Mouse (Mus musculus) kidney, embryonic 14.5 days (tissue): ENCODE data around the gene Gdf15. TPM values are rescaled to one million over a fixed set of nuclear protein-coding genes. Genes with fewer than 3 reads are reported as not detected.
"Not testable (repeated sequence)": the region's sequence is repeated elsewhere in the genome, so short reads cannot be mapped to it uniquely, and the experiment has no call there.

Experiments
- ATAC-seq: fragments of 200-750 bp; cut with Nextera tagmentation; 2 replicates; pipeline ENCODE4 v1.8.0; 2017; ENCODE audit warnings: moderate number of reproducible peaks, mild to moderate bottlenecking, moderate TSS enrichment, moderate library complexity; ENCODE audit not compliant: low FRiP score, low TSS enrichment
- H3K27ac ChIP-seq: fragments of 300-500 bp; sonication (generic); 2 replicates; pipeline ENCODE4 v1.5.1; 2014; ENCODE audit warnings: low read depth, mild to moderate bottlenecking, low read length, moderate library complexity, mixed read lengths
- H3K27me3 ChIP-seq: fragments of 300-500 bp; sonication (generic); 2 replicates; pipeline ENCODE4 v1.6.1; 2014; ENCODE audit warnings: mild to moderate bottlenecking, low read length; ENCODE audit not compliant: control insufficient read depth, insufficient read depth
- H3K36me3 ChIP-seq: fragments of 300-500 bp; sonication (generic); 2 replicates; pipeline ENCODE4 v1.6.1; 2014; ENCODE audit warnings: low read length, mixed read lengths; ENCODE audit not compliant: control insufficient read depth, insufficient read depth
- H3K4me1 ChIP-seq: fragments of 300-500 bp; sonication (generic); 2 replicates; pipeline ENCODE4 v1.6.1; 2014; ENCODE audit warnings: low read length, mixed read lengths; ENCODE audit not compliant: control insufficient read depth, insufficient read depth
- H3K4me2 ChIP-seq: fragments of 300-500 bp; sonication (generic); replicated peaks from 2 replicates; pipeline ENCODE4 v1.6.1; 2014; ENCODE audit warnings: low read depth, mild to moderate bottlenecking, low read length
- H3K4me3 ChIP-seq: fragments of 300-500 bp; sonication (generic); 2 replicates; pipeline ENCODE4 v1.5.1; 2014; ENCODE audit warnings: mild to moderate bottlenecking, low read length
- H3K9ac ChIP-seq: fragments of 300-500 bp; sonication (generic); 2 replicates; pipeline ENCODE4 v1.6.1; 2014; ENCODE audit warnings: low read depth, mild to moderate bottlenecking, low read length, moderate library complexity
- H3K9me3 ChIP-seq: fragments of 300-500 bp; sonication (generic); 2 replicates; pipeline ENCODE4 v1.6.1; 2016; ENCODE audit warnings: low read length; ENCODE audit not compliant: control insufficient read depth
- WGBS: fragments of 180-500 bp; shearing (Covaris S2); extraction: QIAGEN DNeasy Blood & Tissue Kit; methylation state at CpG from one replicate; pipeline ENCODE4 v1.1.7; 2014; 5-methylcytosine and 5-hydroxymethylcytosine counted together
- polyA plus RNA-seq: library from polyadenylated mRNA; unstranded; fragments of >200 nt; fragmentation: Nextera tagmentation; extraction: Ambion mirVana; gene quantifications from 2 replicates; pipeline ENCODE4 v1.2.1, GENCODE M21; 2014

Gene Gdf15
- polyA plus RNA-seq, 1 experiment from 2014 or later = 0.31 TPM

DNA sequence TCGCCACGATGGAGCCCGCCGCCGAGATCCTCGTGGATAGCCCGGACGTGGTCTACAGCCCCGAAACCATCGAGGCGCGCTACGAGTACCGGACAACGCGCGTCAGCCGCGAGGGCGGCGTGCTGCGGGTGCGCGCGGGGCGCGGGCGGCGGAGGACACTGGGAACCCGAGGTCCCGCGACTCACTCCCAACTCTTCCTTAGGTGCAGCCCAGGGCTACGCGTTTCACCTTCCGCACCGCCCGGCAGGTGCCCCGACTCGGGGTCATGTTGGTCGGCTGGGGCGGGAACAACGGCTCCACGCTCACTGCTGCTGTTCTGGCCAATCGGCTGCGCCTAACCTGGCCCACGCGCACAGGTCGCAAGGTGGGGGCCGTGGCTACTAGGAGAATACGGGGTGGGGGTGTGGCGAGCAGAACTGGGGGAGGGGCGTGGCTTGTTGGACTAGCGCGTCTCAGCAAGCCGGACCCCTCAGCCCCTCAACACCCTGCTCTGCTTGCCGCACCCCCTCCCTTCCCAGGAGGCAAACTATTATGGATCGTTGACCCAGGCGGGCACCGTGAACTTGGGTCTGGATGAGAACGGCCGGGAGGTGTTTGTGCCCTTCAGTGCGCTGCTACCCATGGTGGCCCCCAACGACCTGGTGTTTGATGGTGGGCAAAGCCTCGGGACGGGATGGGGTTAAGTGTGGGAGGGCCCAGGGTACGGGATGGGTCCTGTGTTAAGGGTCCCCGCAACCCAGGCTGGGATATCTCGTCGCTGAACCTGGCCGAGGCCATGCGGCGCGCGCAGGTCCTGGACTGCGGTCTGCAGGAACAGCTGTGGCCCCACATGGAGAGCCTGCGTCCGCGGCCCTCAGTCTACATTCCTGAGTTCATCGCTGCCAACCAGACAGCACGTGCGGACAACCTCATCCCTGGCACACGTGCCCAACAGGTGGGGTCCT, 37.4 kb downstream of the Gdf15 start:
- ATAC-seq = peak; percentile 8
- Histone ChIP-seq H3K4me1 (peaks cover 54% of the 10 kb centered on the region), H3K4me3 (peak overlapping the region; percentile 61), H3K27ac (peak overlapping the region; percentile 76), H3K27me3 (no peaks in the 10 kb centered on the region), H3K4me2 (peak overlapping the region; percentile 93), H3K9me3 (no peaks in the 10 kb centered on the region), H3K36me3 (peaks cover 38% of the 10 kb centered on the region), H3K9ac (peak overlapping the region; percentile 73)
- WGBS = 11% methylated on average over 77 of the region's 82 CpGs

DNA sequence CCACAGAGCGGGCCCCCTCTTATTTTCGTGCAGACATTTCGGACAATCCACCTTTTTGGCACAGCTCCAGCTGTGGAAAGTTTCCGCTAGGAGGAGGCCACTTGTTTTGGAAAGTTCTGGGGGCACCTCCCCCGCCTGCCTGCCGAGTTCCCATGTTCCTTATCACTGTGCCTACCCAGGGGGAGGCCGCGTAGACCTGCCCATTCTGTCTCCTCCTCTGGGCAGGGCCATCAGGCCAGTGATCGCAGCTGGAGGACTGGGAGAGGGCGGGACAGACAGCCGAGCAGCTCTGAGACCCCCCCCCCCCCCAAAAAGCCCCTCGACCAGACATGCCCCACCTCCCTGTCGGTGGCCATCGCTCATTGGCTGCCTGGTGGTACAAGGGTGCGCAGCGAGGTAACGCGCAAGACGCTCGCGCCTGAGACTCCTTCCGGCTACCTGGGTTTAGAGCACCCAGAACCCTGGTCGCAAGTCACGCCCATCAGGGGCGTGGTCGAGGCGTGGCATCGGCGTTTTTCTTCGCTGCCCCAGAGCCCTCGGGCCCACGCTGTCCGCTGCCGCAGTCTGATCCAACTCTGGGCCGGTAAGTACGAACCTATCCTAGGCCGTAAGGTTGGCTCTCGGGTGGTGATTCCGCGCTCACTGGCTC, 38.2 kb downstream of the Gdf15 start, which contains the start of gene Isyna1:
Gene Isyna1, plus strand, starts transcription at position 413 of the 649 bp plus-strand sequence.
- Histone ChIP-seq H3K9me3 (no peaks in the 10 kb centered on the region), H3K27me3 (no peaks in the 10 kb centered on the region), H3K4me3 (peak within 1 kb of the TSS; percentile 61), H3K27ac (peak within 1 kb of the TSS; percentile 76), H3K36me3 (peaks cover 45% of the 10 kb centered on the region), H3K4me2 (peak within 1 kb of the TSS; percentile 93), H3K4me1 (peaks cover 46% of the 10 kb centered on the region), H3K9ac (peak within 1 kb of the TSS; percentile 73)
- peak; percentile 91 for ATAC-seq
- WGBS = under 1% methylated on average over 38 of the region's 40 CpGs

DNA sequence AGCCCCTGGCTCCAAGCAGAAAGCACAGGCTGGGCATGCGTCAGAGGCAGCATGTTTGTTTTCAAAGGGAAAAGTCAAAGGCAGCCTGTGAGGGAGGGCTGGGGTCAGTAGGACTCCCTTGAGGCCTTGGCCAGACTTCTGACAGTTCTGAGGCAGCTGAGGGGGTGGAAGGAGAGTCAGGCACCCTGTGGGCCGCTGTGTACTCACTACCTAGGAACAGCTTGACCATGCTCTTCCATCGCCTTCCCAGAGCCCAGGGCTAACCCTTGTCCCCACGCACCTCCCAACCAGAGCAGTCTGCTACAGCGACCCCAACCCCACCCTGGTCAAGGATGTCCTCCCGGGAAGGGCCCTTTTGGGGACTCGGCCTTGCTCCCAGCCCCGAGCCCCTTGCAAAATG, 39.1 kb downstream of the Gdf15 start:
- no peak for ATAC-seq

DNA sequence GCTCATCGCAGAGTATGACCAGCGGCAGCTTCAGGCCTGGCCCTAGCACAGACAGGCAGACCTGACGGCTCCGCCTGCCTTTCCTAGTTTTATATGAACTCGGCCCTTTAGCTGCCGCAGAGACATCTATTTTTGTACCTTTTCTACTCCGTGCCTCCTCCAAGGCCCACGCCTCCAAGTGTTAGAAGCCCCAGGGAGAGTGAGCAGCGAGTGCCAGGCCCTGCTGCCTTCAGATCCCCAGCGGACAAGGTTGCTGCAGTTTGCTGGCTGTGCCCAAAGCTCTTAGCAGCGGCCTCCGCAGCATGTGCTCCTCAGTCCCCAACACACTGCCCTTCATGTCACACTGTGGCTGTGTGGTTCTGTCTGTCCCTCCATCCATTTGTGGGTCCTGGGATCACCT, 40.7 kb downstream of the Gdf15 start:
- Histone ChIP-seq H3K4me1 (peaks cover 22% of the 10 kb centered on the region), H3K9ac (no peak overlapping the region), H3K27ac (no peak overlapping the region), H3K4me3 (no peak overlapping the region), H3K4me2 (no peak overlapping the region), H3K27me3 (no peaks in the 10 kb centered on the region), H3K9me3 (no peaks in the 10 kb centered on the region), H3K36me3 (peaks cover 53% of the 10 kb centered on the region)
- ATAC-seq = no peak
- 91% methylated on average over 12 of the region's 12 CpGs for WGBS

More for the DNA sequence above, 39.1 kb downstream of the Gdf15 start:
- peak overlapping the region; percentile 61; the same call in 1 of the 2 replicates for H3K4me3 ChIP-seq
- H3K9ac ChIP-seq = 0 out of 2 replicates have a peak overlapping the region, but pooled peaks have one; percentile 73
- H3K27me3 ChIP-seq = no peaks in the 10 kb centered on the region
- H3K4me2 ChIP-seq = peak overlapping the region; percentile 93
- 32% methylated on average over 8 of the region's 8 CpGs for WGBS
- peaks cover 50% of the 10 kb centered on the region for H3K36me3 ChIP-seq
- peaks cover 37% of the 10 kb centered on the region for H3K4me1 ChIP-seq
- peak overlapping the region; percentile 76; the same call in 1 of the 2 replicates for H3K27ac ChIP-seq
- H3K9me3 ChIP-seq = no peaks in the 10 kb centered on the region

DNA sequence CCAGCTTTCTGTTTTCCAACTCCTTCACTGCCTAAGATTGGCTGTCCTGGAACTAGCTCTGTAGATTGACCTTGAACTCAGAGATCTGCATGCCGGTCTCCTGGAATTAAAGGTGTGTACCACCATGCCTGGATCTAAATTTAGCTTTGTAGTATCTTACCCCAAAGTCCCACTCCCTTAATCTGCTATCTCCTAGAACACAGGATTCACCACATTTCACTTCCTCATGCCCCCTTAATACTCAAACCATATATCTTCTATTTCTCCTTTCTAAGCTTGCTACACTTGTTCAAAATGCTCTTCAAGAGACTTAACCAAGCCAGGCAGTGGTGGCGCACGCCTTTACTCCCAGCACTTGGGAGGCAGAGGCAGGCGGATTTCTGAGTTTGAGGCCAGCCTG, 44.3 kb downstream of the Gdf15 start:
- H3K27ac ChIP-seq, H3K27me3 ChIP-seq, H3K9ac ChIP-seq, H3K9me3 ChIP-seq, H3K4me3 ChIP-seq, H3K4me1 ChIP-seq, ATAC-seq, H3K4me2 ChIP-seq: not testable (repeated sequence)
- H3K36me3 ChIP-seq = peaks cover 67% of the 10 kb centered on the region
- 91% methylated on average over 4 of the region's 4 CpGs for WGBS

DNA sequence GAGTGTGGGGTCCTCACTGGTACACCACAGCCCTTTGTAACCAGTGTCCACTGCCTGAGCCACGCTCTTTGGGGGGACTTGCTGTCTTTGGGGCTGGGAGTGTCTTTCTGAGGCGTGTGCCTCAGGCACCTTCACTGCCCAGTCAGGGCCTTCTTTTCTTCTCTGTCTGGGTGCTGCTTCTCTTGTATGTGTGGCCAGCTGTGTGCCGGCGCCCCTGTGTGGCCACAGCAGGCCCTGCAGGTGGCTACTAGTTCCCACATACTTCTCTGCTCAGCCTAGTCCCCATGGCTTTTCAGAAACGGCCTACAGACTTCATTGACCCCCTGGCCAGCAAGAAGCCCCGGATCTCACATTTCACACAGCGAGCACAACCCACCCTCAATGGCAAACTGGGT, 47.0 kb downstream of the Gdf15 start:
- WGBS = 40% methylated on average over 7 of the region's 7 CpGs

DNA sequence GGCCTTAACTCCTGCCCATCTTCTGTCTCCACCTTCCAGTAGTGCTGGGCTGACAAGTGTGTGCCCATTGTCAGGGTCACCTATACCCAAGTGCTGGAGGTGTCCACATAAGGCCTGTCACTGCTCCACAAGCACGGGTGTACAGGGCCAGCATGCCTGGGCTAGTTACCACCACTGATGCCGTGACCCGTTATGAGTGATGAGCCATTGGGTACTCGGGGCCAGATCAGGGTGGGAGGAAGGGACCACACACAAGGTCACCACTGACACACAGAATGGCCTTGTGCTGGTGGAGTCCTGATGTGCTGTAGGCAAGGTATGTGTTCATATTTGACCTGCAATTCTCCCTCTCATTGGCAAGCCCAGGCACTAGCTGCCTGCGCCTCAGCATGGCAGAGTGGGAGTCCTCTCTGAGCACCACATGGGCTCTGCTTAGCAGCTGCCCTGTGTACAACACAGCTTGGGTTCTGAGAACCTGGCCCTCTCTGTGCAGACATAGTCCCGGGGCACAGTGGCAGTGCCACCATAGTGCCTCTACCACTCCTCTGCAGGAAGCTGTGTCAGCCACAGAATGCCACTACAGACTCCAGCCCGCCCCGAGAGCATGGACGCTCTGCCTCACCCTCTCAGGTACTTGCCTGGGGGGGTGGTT, 47.5 kb downstream of the Gdf15 start:
- H3K4me1 ChIP-seq = no peaks in the 10 kb centered on the region
- H3K4me2 ChIP-seq = no peak overlapping the region
- WGBS = 91% methylated on average over 9 of the region's 9 CpGs
- H3K9me3 ChIP-seq = no peaks in the 10 kb centered on the region
- H3K9ac ChIP-seq = no peak overlapping the region
- no peaks in the 10 kb centered on the region for H3K27me3 ChIP-seq
- ATAC-seq = peak; percentile 24; the same call in 1 of the 2 replicates
- H3K36me3 ChIP-seq = peaks cover 80% of the 10 kb centered on the region
- H3K4me3 ChIP-seq = no peak overlapping the region
- no peak overlapping the region for H3K27ac ChIP-seq

More for the DNA sequence above, 47.0 kb downstream of the Gdf15 start:
- Histone ChIP-seq H3K4me1 (no peaks in the 10 kb centered on the region), H3K4me3 (no peak overlapping the region), H3K9me3 (no peaks in the 10 kb centered on the region), H3K4me2 (no peak overlapping the region), H3K27me3 (no peaks in the 10 kb centered on the region), H3K9ac (no peak overlapping the region), H3K27ac (no peak overlapping the region), H3K36me3 (peaks cover 78% of the 10 kb centered on the region)
- ATAC-seq = peak; percentile 60; the same call in 1 of the 2 replicates

DNA sequence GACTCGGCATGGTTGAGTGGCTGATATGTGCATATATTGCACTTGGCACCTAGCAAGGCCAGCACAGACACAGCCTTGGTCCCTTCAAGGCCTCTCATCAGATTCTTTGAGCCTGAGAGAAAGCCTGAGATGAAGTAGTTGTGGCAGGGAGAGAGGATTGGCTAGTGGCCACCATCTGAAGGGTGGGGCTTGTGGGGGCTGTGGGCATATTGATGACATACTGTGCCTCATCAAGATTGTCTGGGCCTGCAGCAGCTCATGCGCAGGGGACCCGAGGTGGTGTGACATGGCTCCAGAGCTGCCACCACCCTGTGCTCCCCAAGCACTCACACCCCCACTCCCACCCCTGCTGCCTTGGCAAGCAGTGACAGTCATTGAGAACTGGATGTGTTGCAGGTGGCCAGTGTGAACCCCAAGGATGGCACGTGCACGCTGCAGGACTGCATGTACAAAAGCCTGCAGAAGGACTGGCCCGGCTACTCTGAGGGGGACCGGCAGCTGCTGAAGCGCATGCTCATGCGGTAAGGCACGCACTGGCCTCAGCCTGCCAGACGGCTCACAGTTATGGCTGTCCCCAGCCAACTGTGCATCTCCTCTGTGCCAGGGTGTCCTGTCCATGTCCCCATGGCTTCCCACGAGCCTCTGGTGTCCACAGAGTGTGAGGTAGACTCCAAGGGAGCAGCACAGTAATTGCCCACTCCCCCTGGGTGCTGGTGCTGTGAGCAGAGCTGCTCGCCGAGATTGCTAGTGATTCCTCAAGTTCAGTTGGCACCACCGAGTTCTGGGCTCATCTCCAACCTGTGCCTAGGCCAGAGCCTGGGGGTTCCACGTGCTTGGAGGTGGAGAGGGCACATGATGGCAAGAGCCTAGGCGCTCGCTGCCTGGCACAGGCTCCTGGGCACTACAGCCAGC, 48.5 kb downstream of the Gdf15 start:
- no peak for ATAC-seq

More for the DNA sequence above, 48.5 kb downstream of the Gdf15 start:
- Histone ChIP-seq H3K9ac (no peak overlapping the region), H3K9me3 (no peaks in the 10 kb centered on the region), H3K36me3 (peaks cover 77% of the 10 kb centered on the region), H3K4me1 (no peaks in the 10 kb centered on the region), H3K4me3 (no peak overlapping the region), H3K27ac (no peak overlapping the region), H3K4me2 (no peak overlapping the region), H3K27me3 (no peaks in the 10 kb centered on the region)
- WGBS = 88% methylated on average over 18 of the region's 18 CpGs
